Mouse (Mus musculus) olfactory bulb, adult 2 months (tissue): ENCODE results near the gene Apopt1. TPM values are rescaled to one million over a fixed set of nuclear protein-coding genes. Genes with fewer than 3 reads are reported as not detected.
"Not testable (repeated sequence)": the region's sequence is repeated elsewhere in the genome, so short reads cannot be mapped to it uniquely, and the experiment has no call there.

Experiments used
- H3K27ac ChIP-seq: fragments of 200-500 bp; 2 replicates; pipeline ENCODE4 v1.5.1; 2012; ENCODE audit warnings: low read depth, low read length; ENCODE audit not compliant: insufficient read depth
- H3K4me1 ChIP-seq: fragments of 200-500 bp; 2 replicates; pipeline ENCODE4 v1.6.1; 2012; ENCODE audit warnings: low read length; ENCODE audit not compliant: control insufficient read depth, insufficient read depth
- H3K4me3 ChIP-seq: fragments of 200-500 bp; 2 replicates; pipeline ENCODE4 v1.5.1; 2012; ENCODE audit warnings: mild to moderate bottlenecking, low read depth, low read length, moderate library complexity; ENCODE audit not compliant: insufficient read depth
- CTCF ChIP-seq: fragments of 200-500 bp; IDR thresholded peaks from 2 replicates; pipeline ENCODE4 v1.5.1; 2012; ENCODE audit warnings: low read depth, mild to moderate bottlenecking, low read length, moderate library complexity; ENCODE audit not compliant: insufficient read depth
- POLR2A ChIP-seq: fragments of 200-500 bp; IDR thresholded peaks from 2 replicates; pipeline ENCODE4 v1.6.1; 2012; ENCODE audit warnings: mild to moderate bottlenecking, low read depth, low read length, moderate library complexity; ENCODE audit not compliant: insufficient read depth
- WGBS: fragments of 180-500 bp; shearing (Covaris S2); methylation state at CpG from one replicate; pipeline ENCODE4 v1.1.7; 2018; 5-methylcytosine and 5-hydroxymethylcytosine counted together
- polyA plus RNA-seq: library from polyadenylated mRNA; stranded (reverse); fragments of >200 nt; gene quantifications from 2 replicates; pipeline ENCODE4 v1.2.4, GENCODE M21; 2012; ENCODE audit warnings: low replicate concordance; ENCODE audit not compliant: missing spikeins, insufficient read depth, insufficient read length

Gene Apopt1
- polyA plus RNA-seq, 1 experiment, result not detected

GRCm38 (mm10) chr12:111712476-111712875 lies 585 bp upstream of the Apopt1 start:
- TF ChIP-seq POLR2A (no peak), CTCF (no peak)
- H3K4me3 ChIP-seq, result peak overlapping the region; percentile 79
- H3K4me1 ChIP-seq, result peaks cover 34% of the 10 kb centered on the region
- WGBS, result under 1% methylated on average over 33 of the region's 33 CpGs
- H3K27ac ChIP-seq, result peak overlapping the region; percentile 61

- H3K27ac ChIP-seq, result not testable (repeated sequence)
- peak overlapping the region; percentile 11; the same call in 1 of the 2 replicates for H3K4me3 ChIP-seq
- WGBS, result 57% methylated on average over 6 of the region's 6 CpGs
- peaks cover 35% of the 10 kb centered on the region for H3K4me1 ChIP-seq
Observed at GRCm38 (mm10) chr12:111713880-111714279, 819 bp downstream of the Apopt1 start.

- Histone ChIP-seq H3K4me3 (no peak overlapping the region), H3K4me1 (peaks cover 34% of the 10 kb centered on the region), H3K27ac (no peak overlapping the region)
- TF ChIP-seq CTCF (no peak), POLR2A (no peak)
- 93% methylated on average over 7 of the region's 7 CpGs for WGBS
Observed at GRCm38 (mm10) chr12:111716505-111716904, 3.4 kb downstream of the Apopt1 start.

GRCm38 (mm10) chr12:111718656-111719055 lies 5.6 kb downstream of the Apopt1 start:
- Histone ChIP-seq H3K27ac (peak overlapping the region; percentile 99), H3K4me3 (no peak overlapping the region), H3K4me1 (peaks cover 30% of the 10 kb centered on the region)
- no peak for TF ChIP-seq CTCF
- no peak for TF ChIP-seq POLR2A
- WGBS, result 11% methylated on average over 8 of the region's 8 CpGs

- TF ChIP-seq POLR2A, result no peak
- TF ChIP-seq CTCF, result no peak
- Histone ChIP-seq H3K27ac (peak overlapping the region; percentile 99), H3K4me1 (peaks cover 32% of the 10 kb centered on the region), H3K4me3 (no peak overlapping the region)
- WGBS, result 73% methylated on average over 4 of the region's 4 CpGs
Observed at GRCm38 (mm10) chr12:111720222-111720621, 7.2 kb downstream of the Apopt1 start.

GRCm38 (mm10) chr12:111722654-111723053 lies 9.6 kb downstream of the Apopt1 start:
- 67% methylated on average over 9 of the region's 9 CpGs for WGBS
- no peak for TF ChIP-seq CTCF
- TF ChIP-seq POLR2A, result no peak
- peaks cover 39% of the 10 kb centered on the region for H3K4me1 ChIP-seq
- no peak overlapping the region for H3K4me3 ChIP-seq
- H3K27ac ChIP-seq, result no peak overlapping the region

GRCm38 (mm10) chr12:111724638-111725337 lies 11.7 kb downstream of the Apopt1 start:
- no peak overlapping the region for H3K4me3 ChIP-seq
- WGBS, result 39% methylated on average over 6 of the region's 6 CpGs
- no peak for TF ChIP-seq CTCF
- no peak for TF ChIP-seq POLR2A
- peaks cover 28% of the 10 kb centered on the region for H3K4me1 ChIP-seq
- peak overlapping the region; percentile 81 for H3K27ac ChIP-seq

- TF ChIP-seq POLR2A (no peak), CTCF (no peak)
- Histone ChIP-seq H3K4me3 (no peak overlapping the region), H3K4me1 (peaks cover 22% of the 10 kb centered on the region), H3K27ac (peak overlapping the region; percentile 81)
- WGBS, result 34% methylated on average over 12 of the region's 12 CpGs
Observed at GRCm38 (mm10) chr12:111725338-111726121, 12.5 kb downstream of the Apopt1 start.

- TF ChIP-seq POLR2A, result no peak
- TF ChIP-seq CTCF, result no peak
- WGBS, result 33% methylated on average over 4 of the region's 4 CpGs
- peaks cover 22% of the 10 kb centered on the region for H3K4me1 ChIP-seq
- H3K4me3 ChIP-seq, result no peak overlapping the region
- H3K27ac ChIP-seq, result peak overlapping the region; percentile 81
Observed at GRCm38 (mm10) chr12:111726122-111726463, 13.0 kb downstream of the Apopt1 start.

- Histone ChIP-seq H3K4me1 (peaks cover 31% of the 10 kb centered on the region), H3K4me3 (no peak overlapping the region), H3K27ac (no peak overlapping the region)
- 90% methylated on average over 1 of the region's 1 CpGs for WGBS
- TF ChIP-seq CTCF (no peak), POLR2A (no peak)
Observed at GRCm38 (mm10) chr12:111727956-111728355, 14.9 kb downstream of the Apopt1 start.
